Mouse (Mus musculus): ENCODE measurements around the gene Syt12.
A peak's percentile ranks its signal among the peaks of the same experiment; 100 is the strongest.

Gene Syt12

GRCm38 (mm10) chr19:4409062-4409461 lies 68.2 kb downstream of the Syt12 start:
- DNase-seq (ENCODE audit: low spot score in 2 of 2), result no peak

- no peak for DNase-seq (ENCODE audit: low spot score in 2 of 2)
These were observed 72.4 kb downstream of the Syt12 start for GRCm38 (mm10) chr19:4404840-4405239.

GRCm38 (mm10) chr19:4398959-4399358 lies 78.3 kb downstream of the Syt12 start:
- DNase-seq (ENCODE audit: low spot score in 2 of 2), result no peak

- no peak for DNase-seq (ENCODE audit: low spot score in 2 of 2)
These were observed 78.7 kb downstream of the Syt12 start for GRCm38 (mm10) chr19:4398630-4398948.

- DNase-seq (ENCODE audit: low spot score in 2 of 2), result peak; percentile 60 to 66
These were observed 79.2 kb downstream of the Syt12 start, which contains the start of gene Kdm2a for GRCm38 (mm10) chr19:4397798-4398629. Gene Kdm2a (minus strand): TSS chr19:4398285.

- DNase-seq (ENCODE audit: low spot score in 2 of 2), result peak; percentile 98
These were observed 80.0 kb downstream of the Syt12 start for GRCm38 (mm10) chr19:4396998-4397797.

GRCm38 (mm10) chr19:4396081-4396997 lies 80.9 kb downstream of the Syt12 start:
- DNase-seq (ENCODE audit: low spot score in 2 of 2), result peak; percentile 51 to 56
